Mouse (Mus musculus) limb, embryonic 11.5 days (tissue): ENCODE results near the gene Lmbrd2. TPM values are rescaled to one million over a fixed set of nuclear protein-coding genes. Genes with fewer than 3 reads are reported as not detected.

ENCODE experiments used
- ATAC-seq: fragments of 200-750 bp; cut with Nextera tagmentation; 2 replicates; pipeline ENCODE4 v1.8.0; 2017; ENCODE audit warnings: low read depth; ENCODE audit not compliant: insufficient number of reproducible peaks, low FRiP score, low TSS enrichment
- DNase-seq: peaks from one replicate; pipeline ENCODE4 v3.0.0-alpha.2; 2015; ENCODE audit warnings: low spot score
- H3K27ac ChIP-seq: fragments of 300-500 bp; sonication (generic); replicated peaks from 2 replicates; pipeline ENCODE4 v1.5.1; 2014; ENCODE audit warnings: low read depth, mild to moderate bottlenecking, low read length
- H3K27me3 ChIP-seq: fragments of 300-500 bp; sonication (generic); 2 replicates; pipeline ENCODE4 v1.6.1; 2014; ENCODE audit warnings: mild to moderate bottlenecking, low read length, mixed read lengths; ENCODE audit not compliant: control insufficient read depth, insufficient read depth
- H3K36me3 ChIP-seq: fragments of 300-500 bp; sonication (generic); 2 replicates; pipeline ENCODE4 v1.6.1; 2014; ENCODE audit warnings: mild to moderate bottlenecking, low read length, moderate library complexity, mixed read lengths; ENCODE audit not compliant: control insufficient read depth, insufficient read depth
- H3K4me1 ChIP-seq: fragments of 300-500 bp; sonication (generic); 2 replicates; pipeline ENCODE4 v1.6.1; 2014; ENCODE audit warnings: low read length, mixed read lengths; ENCODE audit not compliant: control insufficient read depth, insufficient read depth
- H3K4me2 ChIP-seq: fragments of 300-500 bp; sonication (generic); 2 replicates; pipeline ENCODE4 v1.6.1; 2014; ENCODE audit warnings: low read depth, mild to moderate bottlenecking, moderate library complexity; ENCODE audit not compliant: severe bottlenecking
- H3K4me3 ChIP-seq: fragments of 300-500 bp; sonication (generic); 2 replicates; pipeline ENCODE4 v1.5.1; 2014; ENCODE audit warnings: low read depth, low read length
- H3K9ac ChIP-seq: fragments of 300-500 bp; sonication (generic); 2 replicates; pipeline ENCODE4 v1.6.1; 2014; ENCODE audit warnings: mild to moderate bottlenecking, low read length
- H3K9me3 ChIP-seq: fragments of 300-500 bp; sonication (generic); 2 replicates; pipeline ENCODE4 v1.6.1; 2016; ENCODE audit warnings: low read length; ENCODE audit not compliant: control insufficient read depth
- WGBS: fragments of 180-500 bp; shearing (Covaris S2); extraction: QIAGEN DNeasy Blood & Tissue Kit; methylation state at CpG from one replicate; pipeline ENCODE4 v1.1.7; 2014; 5-methylcytosine and 5-hydroxymethylcytosine counted together
- polyA plus RNA-seq: library from polyadenylated mRNA; unstranded; fragments of >200 nt; fragmentation: Nextera tagmentation; extraction: Ambion mirVana; gene quantifications from 2 replicates; pipeline ENCODE4 v1.2.1, GENCODE M21; 2014

Lmbrd2 gene
- 2.8 and 3.2 TPM in 2 replicates for polyA plus RNA-seq

GRCm38 (mm10) chr15:9140252-9140680, at the start of gene Lmbrd2:
Gene Lmbrd2, plus strand, starts transcription at chr15:9140550.
- H3K36me3 ChIP-seq = peaks cover 8% of the 10 kb centered on the region
- H3K4me2 ChIP-seq = peak within 1 kb of the TSS; percentile 62
- H3K9ac ChIP-seq = peak within 1 kb of the TSS; percentile 74
- H3K9me3 ChIP-seq = no peaks in the 10 kb centered on the region
- DNase-seq (peak; percentile 97), ATAC-seq (peak; percentile 98)
- no peaks in the 10 kb centered on the region for H3K27me3 ChIP-seq
- peak within 1 kb of the TSS; percentile 84 for H3K4me3 ChIP-seq
- H3K27ac ChIP-seq = peak within 1 kb of the TSS; percentile 73
- peaks cover 2% of the 10 kb centered on the region; the same call in 1 of the 2 replicates for H3K4me1 ChIP-seq
- WGBS = under 1% methylated on average over 29 of the region's 34 CpGs

GRCm38 (mm10) chr15:9090662-9091061, 49.7 kb upstream of the Lmbrd2 start:
- Histone ChIP-seq H3K4me3 (no peak overlapping the region), H3K27ac (no peak overlapping the region), H3K27me3 (no peaks in the 10 kb centered on the region), H3K36me3 (peaks cover 14% of the 10 kb centered on the region; the same call in 1 of the 2 replicates), H3K4me2 (no peak overlapping the region), H3K9me3 (no peaks in the 10 kb centered on the region), H3K4me1 (no peaks in the 10 kb centered on the region), H3K9ac (no peak overlapping the region)
- no peak for DNase-seq
- 93% methylated on average over 5 of the region's 5 CpGs for WGBS
- no peak for ATAC-seq

GRCm38 (mm10) chr15:9093598-9094365, 46.6 kb upstream of the Lmbrd2 start:
- H3K4me1 ChIP-seq = no peaks in the 10 kb centered on the region
- no peak overlapping the region for H3K4me3 ChIP-seq
- H3K4me2 ChIP-seq = no peak overlapping the region
- no peak overlapping the region for H3K9ac ChIP-seq
- no peak for DNase-seq
- no peak overlapping the region for H3K27ac ChIP-seq
- H3K27me3 ChIP-seq = no peaks in the 10 kb centered on the region
- WGBS = 78% methylated on average over 11 of the region's 11 CpGs
- H3K9me3 ChIP-seq = no peaks in the 10 kb centered on the region
- H3K36me3 ChIP-seq = peaks cover 18% of the 10 kb centered on the region; the same call in 1 of the 2 replicates
- 0 out of 2 replicates have a peak, but pooled peaks have one; percentile 31 for ATAC-seq

- DNase-seq (peak; percentile 57), ATAC-seq (peak; percentile 83)
- Histone ChIP-seq H3K27ac (no peak overlapping the region), H3K4me2 (peak overlapping the region; percentile 22; the same call in 1 of the 2 replicates), H3K4me1 (no peaks in the 10 kb centered on the region), H3K4me3 (no peak overlapping the region), H3K36me3 (peaks cover 19% of the 10 kb centered on the region; the same call in 1 of the 2 replicates), H3K9ac (no peak overlapping the region), H3K27me3 (no peaks in the 10 kb centered on the region), H3K9me3 (no peaks in the 10 kb centered on the region)
- WGBS = 21% methylated on average over 13 of the region's 13 CpGs
These were observed 46.0 kb upstream of the Lmbrd2 start for GRCm38 (mm10) chr15:9094366-9094750.

- ATAC-seq (no peak), DNase-seq (no peak)
- Histone ChIP-seq H3K9me3 (no peaks in the 10 kb centered on the region), H3K4me3 (no peak overlapping the region), H3K4me2 (no peak overlapping the region), H3K27ac (no peak overlapping the region), H3K36me3 (peaks cover 25% of the 10 kb centered on the region; the same call in 1 of the 2 replicates), H3K4me1 (no peaks in the 10 kb centered on the region), H3K9ac (no peak overlapping the region), H3K27me3 (no peaks in the 10 kb centered on the region)
- 92% methylated on average over 4 of the region's 4 CpGs for WGBS
These were observed 43.5 kb upstream of the Lmbrd2 start for GRCm38 (mm10) chr15:9096865-9097264.

- no peak overlapping the region for H3K4me2 ChIP-seq
- peaks cover 19% of the 10 kb centered on the region for H3K36me3 ChIP-seq
- no peak overlapping the region for H3K4me3 ChIP-seq
- H3K9ac ChIP-seq = no peak overlapping the region
- 97% methylated on average over 10 of the region's 10 CpGs for WGBS
- ATAC-seq (no peak), DNase-seq (no peak)
- no peak overlapping the region for H3K27ac ChIP-seq
- no peaks in the 10 kb centered on the region for H3K4me1 ChIP-seq
- no peaks in the 10 kb centered on the region for H3K27me3 ChIP-seq
- H3K9me3 ChIP-seq = no peaks in the 10 kb centered on the region
These were observed 39.8 kb upstream of the Lmbrd2 start for GRCm38 (mm10) chr15:9100446-9101077.

- Histone ChIP-seq H3K27me3 (no peaks in the 10 kb centered on the region), H3K36me3 (peaks cover 10% of the 10 kb centered on the region), H3K4me1 (no peaks in the 10 kb centered on the region), H3K9ac (no peak overlapping the region), H3K9me3 (no peaks in the 10 kb centered on the region), H3K4me2 (no peak overlapping the region), H3K27ac (no peak overlapping the region), H3K4me3 (no peak overlapping the region)
- ATAC-seq = no peak
- 90% methylated on average over 13 of the region's 13 CpGs for WGBS
- no peak for DNase-seq
These were observed 33.9 kb upstream of the Lmbrd2 start for GRCm38 (mm10) chr15:9106303-9107074.
